Mouse (Mus musculus) thymus, postnatal 36 days (tissue): ENCODE measurements around the gene Prdm15.

Source experiments
- DNase-seq, 2 experiments: peaks; one replicate each; pipeline ENCODE4 v3.0.0; 2022; ENCODE audit warnings: mixed read lengths in 2 of 2

The Prdm15 gene

DNA sequence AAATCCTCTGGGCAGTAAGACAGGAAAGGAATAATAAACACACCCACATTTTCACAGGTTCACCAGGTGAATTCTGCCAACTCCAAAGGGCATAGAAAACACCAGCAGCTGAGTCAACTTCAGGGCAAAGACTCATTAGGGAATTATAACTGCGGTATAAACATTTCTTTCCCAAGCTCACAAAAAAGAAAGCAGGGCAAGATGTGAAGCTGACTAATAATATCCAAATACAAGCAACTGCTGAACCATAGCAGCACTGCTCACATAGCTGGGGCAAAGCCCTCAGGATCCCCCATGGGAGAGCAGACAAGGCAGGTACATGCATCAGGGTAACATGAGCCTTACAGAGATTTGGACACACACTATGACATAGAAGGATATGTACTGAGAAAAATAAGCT is 34.2 kb downstream of the Prdm15 start:
- DNase-seq = no peak

DNA sequence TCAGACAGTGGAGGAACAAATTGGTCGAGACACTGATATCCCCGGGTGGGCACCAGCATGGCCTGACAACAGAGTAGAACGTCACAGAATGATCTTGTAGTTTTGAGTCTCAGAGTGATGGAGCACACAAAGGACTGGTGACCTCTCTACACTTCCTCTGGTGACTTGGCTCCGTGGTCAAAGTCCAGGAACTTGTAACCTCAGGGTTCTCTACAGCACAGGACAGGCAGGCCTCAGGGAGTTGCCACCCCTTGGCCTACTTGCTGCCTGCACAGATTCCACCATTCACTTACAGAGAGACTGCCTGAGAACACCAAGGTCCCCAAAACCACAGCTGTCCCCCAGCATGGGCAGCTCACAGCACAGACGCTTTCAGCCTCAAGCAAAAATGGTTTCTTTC is 36.4 kb downstream of the Prdm15 start:
- DNase-seq = no peak

DNA sequence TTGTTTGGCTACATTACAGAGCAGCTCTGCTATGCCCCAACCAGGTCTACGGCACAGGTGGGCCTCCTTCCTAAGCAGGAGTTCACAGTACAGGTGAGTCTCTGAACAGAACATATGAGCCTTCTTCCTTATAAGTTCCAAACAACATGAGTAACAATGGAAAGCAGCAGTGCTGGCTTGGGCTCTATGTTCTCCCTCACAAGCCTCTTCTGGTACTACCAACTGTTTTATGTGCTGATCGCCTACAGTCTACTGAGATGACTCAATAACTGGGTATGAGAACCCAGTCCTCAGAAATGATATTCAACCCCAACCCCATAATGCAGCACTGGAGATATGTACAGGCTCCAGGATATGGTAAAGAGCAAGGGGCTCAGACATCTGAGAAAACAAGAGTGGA is 37.6 kb downstream of the Prdm15 start:
- no peak for DNase-seq

DNA sequence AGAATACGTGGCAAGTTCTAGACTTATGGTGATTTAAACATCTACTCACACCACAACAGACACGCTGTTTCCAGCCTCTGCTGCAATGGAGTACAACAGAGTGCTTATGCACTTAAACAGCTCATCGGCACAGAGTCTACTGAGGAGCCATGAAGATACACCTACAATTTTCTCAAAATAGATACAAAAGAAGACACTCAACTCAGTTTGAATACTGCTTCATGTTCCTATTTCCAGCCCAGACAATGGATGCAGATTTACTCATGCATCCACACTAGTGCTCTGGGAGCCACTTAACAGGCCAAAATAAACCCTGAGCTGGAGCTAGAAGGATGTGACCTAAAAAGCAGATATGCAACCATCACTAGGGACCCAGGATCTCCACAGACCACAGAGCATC is 42.8 kb downstream of the Prdm15 start:
- no peak for DNase-seq

DNA sequence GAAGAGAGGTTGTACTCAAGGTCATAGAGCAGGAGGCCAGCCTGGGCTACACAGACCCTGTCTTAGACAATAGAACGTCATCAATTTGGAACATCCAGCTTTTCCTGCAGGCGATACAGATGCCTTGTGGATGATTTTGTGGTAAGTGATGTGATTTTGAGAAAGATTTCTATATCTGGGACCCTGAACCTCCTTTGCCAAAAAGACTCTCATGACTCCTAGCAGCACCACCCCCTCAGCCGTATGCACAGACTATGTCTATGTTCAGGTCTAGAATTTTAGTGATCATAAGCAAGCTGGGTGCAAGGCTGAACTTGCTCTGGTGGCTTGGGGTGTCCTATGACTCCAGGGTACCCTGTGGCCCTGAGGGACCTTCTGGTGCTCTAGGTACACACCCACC is 46.0 kb downstream of the Prdm15 start:
- DNase-seq = no peak

DNA sequence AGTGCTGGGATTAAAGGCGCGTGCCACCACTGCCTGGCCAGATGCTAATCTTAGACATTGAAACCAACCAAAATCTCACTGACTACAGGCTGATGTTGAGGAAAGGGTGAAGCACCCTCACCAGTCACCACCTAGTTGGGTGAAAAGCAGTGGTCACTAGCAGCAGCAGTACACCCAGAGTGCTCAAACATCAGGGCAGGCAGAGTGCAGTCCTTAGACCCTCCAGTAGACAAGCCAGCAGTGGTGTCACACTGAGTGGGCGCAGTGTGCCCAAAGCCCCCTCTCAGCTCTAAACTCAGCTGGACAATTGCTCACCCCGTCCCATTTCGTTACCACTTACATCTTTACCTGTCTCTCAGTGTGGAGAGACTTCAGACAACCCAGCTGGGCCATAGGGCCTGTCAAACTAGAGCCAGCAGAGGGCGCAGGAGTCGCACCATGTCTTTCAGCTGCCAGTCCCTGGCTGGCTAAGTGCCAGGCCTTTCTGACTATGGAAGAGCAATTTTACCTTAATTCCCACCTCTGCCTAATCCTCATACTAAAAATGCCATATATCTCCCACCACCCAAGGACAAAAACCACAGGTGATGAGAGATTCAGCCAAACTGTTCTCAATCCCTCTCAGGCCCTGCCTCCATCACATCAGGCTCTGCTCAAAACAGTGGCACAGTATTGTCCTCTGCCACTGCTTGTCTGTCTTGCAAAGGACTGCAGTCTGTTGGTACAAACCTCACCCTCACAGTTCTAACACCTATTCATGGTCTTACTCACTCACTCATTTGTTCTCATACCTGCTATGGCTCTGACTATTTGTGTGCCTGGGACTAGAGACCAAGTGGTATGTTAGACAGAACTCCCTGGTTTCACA is 46.7 kb downstream of the Prdm15 start:
- peak; percentile 52 to 57 for DNase-seq

DNA sequence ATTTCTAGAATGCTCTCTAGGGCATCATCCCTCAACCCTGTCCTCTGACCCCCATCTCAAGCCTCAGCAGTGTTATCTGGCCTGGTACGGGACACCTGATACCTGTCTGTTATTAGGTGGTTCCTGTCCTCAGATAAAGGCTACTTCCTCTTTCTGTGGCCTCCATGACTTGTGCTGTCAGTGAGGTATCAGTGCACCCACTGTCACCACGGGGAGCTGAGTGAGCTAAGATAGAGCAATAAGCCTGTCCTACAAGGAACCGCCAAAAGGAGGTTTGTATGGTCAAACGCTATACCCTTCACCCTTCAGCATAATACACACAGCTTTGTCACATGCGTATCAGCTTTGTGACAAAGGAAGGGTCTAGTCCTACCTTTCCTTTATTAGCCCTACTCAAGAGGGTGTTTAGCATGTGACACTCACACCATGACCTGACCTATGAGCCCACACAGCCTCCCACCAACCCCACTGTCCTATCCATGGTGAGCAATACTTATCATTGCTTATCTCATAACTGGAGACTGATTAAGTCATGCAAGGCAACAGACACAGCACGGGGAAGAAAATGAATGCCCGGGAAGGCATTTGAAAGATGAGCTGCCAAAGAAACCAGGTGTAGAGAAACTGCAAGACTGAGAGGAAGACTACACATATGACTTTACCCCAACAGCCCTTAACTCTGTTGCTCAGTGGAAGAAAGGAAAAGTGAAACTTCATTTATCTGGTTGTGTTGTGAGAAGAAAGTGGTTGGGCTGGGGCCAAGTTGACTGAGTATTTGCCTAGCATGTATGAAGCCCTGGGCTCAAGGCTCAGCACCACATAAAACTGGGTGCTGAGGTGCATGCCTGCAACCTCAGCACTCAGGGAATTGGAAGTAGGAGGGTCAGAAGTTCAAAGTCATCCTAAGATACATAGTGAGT is 53.4 kb downstream of the Prdm15 start:
- DNase-seq = no peak

DNA sequence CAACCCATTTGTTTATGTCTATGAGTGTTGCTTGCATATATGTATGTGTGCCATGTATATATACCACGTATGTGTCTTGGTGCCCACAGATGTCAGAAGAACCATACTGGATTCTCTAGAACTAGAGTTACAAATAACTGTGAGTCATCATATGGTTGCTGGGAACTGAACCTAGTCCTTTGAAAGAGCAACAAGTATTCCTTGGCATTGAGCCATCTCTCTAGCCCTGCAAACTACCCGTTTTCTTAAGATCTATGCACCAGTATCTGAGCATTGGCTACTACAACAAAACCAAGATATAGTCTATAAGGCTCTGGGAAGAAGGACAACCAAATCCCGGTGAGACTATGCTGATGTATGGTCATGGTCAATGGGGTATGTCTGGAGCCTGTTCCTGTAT is 54.4 kb downstream of the Prdm15 start:
- DNase-seq = no peak

DNA sequence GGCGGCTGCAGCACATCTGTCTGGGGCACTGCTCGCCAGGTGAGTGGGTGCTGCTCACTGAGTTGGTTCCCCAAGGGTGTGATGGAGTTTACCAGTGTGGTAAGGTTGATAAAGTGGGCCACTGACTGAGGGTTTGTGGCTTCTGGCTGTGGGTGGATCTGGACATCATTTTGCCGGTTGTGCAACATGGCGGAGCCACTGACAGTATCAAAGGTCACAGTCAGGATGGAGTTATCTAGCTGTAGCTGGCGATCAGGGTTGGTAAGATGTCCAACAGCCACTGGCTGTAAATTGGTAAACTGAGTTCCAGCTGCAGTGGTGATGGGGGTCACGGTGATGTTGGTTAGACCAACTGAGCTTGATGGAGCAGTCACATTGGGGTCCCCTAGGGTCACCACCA is 57.4 kb downstream of the Prdm15 start:
- DNase-seq = no peak

DNA sequence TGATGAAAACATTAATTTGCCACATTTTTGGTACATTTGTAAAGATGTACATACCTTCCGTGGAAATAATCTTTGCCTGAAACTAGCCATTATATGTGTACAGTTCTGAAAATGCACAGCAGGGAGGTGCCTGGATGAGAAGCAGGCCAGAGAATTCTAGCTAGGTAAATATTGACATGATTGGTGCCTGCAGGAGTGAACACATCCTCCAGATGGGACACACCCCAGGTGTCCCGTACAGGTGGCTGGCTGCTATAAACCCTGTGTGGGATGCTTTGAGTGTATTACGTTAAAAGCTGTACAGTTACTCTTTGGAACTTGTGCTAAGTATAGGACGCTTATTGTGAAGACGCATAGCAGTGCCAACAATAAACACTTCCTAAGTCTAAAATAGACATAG is 68.6 kb downstream of the Prdm15 start:
- no peak for DNase-seq

DNA sequence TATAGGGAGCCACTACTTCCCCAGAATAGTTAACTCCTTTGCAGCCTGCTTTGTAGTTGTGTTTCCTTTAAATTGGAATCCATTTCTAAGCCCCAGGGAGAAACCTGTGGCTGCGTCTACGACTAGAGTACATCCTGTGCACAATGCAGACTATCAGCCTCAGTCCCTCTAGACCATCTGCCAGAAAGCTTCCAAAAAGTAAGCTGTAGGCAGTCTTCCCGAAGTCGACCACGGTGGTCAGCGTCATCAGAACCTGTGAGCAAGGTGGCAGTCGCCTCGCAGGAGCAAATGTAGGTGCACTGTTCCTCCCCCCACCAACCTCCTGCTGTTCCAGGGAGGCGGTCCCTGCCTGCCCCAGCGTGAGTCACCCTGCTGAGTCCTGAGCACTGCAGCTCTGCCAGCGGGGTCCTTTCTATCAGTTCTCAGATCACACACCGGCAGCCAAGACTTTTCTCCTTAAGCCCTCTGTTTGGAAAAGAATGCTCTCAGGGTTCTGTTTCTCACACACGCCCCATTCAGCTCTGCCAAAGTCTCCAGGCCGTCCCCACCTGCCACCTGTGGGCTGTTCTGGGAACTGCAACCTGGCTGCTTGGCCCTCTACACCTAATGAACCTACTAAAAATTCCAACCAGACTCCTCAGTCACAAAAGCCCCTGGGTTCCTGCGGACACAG is 73.2 kb downstream of the Prdm15 start:
- peak; percentile 54 to 66 for DNase-seq

DNA sequence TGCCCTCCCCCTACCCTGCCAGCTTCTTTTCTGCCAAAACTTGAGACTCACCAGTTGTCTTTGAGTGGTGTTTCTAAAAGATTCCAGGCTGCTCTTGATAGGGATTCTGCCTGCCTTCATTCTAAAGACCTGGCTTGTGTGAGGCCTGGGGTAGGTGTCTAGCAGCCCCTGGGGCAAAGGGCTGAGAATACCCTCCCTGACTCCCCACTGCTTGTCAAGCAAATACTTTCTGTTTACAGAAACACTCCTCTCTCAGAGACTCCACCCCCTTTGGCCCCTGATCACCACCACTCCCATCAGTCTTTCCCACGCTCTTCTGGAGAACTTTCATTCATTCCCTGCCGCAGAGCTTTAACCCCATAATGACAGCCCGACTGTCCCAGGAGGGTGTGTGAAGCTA is 85.1 kb downstream of the Prdm15 start:
- DNase-seq = no peak

DNA sequence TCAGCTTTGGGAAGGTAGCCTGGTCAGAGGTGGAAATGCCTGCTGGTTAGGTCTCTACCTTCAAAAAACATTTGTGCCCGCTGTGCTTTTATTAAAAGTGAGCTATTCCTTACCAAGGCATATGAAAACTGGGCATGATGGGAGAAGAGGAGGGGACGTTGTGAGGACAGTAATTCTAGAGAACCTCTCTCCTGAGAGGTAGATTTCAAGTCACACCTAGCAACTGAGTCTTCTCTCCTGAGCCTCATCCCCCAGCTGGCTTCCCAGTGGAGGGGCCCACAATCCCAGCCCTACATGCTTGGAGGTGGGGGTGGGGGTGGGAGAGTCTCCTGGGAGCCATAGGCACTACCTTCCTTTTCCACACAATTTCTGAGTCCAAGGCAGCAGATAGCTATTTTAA is 87.0 kb downstream of the Prdm15 start:
- no peak for DNase-seq

DNA sequence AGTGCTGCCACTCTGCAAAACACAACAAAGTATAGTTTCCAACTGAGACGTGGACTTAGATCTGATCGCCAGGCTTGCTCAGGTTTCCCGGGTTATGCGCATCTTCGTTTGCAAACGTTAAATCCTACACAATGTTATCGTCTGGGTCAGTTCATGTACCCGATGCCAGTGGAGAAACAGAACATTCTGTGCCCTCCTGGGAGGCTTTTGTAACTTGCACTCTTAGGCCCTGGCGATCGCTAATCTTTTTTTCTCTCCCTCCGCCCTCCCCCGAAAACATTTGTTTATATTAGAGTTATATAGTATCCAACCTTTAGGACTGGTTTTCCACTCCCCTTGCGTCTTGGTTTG is 87.7 kb downstream of the Prdm15 start:
- no peak for DNase-seq

DNA sequence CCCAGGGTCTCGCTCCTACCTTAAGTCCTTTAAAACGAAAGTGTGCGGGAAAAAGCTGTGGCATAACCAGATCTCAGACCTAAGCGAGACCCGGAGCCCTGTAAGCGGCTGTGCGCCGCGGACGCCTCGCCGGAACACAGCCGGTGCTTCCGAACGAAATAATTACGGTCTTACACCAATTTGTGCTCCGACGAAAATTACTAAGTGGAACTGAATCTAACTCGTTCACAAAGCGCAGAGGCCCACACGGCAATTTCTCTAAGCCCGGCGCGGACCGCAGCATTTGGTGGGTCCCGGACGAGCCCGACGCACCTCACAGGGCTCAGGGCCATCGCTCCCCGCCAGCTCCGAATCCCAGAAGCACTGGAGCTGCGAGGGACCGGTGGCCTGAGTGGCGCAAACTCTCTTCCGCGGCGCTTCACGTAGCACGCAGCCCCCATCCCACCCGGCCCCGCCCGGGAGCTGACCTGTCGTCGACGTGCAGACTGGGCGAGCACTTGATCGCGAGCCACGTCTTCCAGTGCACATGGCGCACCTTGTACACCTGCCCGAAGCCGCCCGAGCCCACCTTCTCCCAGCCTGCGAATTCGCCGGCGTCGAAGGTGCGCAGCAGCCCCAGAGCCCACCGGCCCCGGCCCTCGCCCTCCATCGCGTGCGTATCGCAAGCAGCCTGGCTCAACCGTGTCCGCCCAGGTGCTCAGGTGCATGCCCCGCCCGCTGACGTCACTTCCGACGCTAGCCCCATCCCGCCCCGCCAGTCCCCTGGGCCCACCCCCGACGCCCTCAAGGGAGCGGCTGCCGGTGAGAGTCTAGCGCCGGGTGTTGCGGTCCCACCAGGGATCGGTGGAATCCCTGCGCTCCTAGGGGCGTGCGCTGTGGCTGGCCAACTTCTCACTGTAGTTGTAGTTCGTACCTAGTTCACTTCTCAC is 88.3 kb downstream of the Prdm15 start, which contains the start of gene Ripk4:
Ripk4 (minus strand) TSS at position 727 of the 929 bp plus-strand sequence.
- DNase-seq = peak; percentile 24 to 45

DNA sequence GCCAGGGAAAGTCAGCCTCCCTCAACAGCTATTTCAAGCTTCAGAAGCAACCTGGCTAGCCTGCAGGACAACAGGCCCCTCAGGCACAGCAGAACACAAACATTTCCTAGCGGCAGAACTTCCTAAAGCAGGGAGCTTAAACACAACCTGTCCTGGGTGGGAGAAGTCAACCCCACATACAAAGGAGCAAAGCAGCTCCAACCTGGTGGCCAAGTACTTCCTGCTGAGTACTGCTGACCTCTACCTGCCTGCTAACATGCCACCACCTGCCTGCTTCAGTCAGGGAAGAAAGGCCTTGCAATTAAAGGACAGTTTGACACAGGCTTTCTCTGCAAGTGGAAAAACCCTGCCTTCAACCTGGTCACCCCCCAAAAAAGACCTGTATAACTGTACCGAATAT is 89.9 kb downstream of the Prdm15 start:
- DNase-seq = no peak

DNA sequence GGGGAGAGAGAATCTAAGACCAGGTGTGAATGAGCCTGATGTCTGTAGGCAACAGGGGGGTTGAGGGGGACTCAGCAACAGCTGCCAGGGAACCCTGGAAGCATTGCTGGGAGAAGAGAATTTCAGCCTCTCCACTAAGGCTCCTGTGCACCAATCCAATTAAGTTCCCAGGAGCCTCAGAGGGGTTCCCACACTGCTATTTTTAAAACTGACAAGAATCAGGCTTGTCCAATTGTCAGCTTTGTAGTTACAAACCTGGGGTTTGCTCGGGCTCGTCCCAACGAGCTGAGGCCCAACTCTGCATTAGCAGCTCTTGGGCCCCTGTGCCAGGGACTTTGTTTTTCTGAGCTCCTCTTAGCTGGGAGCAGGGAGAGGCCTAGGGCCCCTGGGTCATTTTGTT is 92.0 kb downstream of the Prdm15 start:
- DNase-seq = no peak

DNA sequence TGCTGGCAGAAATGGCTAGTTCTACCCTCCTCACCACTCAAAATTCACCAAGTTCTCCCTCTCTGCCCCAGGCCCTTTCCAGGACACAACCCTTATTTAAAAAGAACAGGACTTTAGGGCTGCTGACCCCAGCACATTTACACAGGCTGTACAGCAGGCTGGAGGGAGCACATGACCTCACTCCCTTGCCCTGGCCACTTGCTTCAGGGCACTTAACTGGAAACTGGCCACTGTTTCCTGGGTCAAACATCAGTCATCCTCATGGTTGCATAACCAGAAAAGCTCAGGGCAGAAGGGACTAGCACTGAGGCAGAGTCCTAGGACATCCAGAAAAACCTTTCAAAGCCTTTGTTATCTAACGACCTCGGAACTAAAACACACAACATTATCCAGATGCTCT is 93.4 kb downstream of the Prdm15 start:
- no peak for DNase-seq

DNA sequence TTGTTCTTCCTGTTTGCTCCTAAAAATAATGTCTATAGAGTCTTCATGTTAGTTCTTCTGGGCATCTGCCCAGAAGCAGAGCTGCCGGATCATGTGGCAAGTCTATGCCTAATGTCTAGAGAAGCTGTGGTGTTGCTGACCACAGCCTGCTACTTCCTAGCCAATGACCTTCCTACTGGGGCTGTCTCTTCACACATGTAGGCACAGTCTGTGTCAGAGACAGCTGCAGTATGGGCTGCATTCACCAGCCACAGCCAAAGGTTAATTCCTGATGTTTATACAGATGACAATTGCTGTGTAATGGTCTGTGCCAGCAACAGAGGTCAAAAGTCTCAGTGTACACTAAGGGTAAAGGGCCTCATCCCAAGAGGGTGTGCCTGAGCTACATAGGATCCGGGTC is 95.2 kb downstream of the Prdm15 start:
- DNase-seq = no peak

DNA sequence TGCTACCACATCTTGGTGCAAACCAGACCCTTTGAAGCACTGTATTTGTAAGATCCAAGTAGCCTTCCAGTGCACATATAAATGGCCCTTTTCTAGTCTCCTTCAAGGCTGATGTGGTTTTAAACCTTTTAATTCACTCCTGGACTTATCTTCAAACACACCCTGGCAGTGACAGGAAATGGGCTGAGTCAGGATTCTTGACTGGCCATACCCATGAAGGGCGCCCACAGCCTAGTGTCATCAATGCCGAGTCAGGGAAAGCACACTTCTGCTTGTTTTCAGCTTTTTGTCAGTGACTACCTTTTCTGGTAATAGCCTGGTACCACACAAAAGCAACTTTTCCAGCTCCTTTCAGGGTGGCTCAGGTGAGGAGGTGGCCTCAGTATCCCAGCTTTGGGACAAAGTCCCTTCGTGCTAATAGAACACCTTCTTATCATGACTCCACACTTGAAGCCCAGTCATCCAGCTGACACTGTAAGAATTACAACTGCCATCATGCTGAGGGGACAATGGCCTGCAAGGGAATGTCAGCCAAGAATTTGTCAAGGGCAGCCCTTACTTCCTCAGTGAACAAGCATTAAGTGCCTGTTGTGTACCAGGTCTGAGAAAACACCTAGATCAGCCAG is 99.2 kb downstream of the Prdm15 start:
- DNase-seq = no peak

DNA sequence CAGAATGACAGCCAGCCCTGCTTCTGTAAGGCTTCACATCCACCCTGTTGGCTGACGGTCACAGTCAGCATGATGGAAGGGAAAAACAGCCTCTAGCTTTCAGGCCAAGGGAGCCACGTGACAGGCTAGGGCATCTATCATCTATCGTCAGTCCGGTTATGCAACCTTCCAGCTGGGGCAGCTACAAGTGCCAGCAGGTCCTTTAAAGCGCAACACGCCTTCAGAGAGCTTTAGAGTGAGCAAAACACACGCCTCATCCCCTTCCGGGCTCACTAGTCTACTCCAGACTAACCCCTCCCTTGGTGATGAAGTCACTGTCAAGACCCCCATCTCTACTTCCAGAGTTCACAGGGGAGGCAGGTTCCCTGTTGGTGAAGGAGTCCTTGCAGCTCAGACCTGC is 99.8 kb downstream of the Prdm15 start:
- DNase-seq = no peak

DNA sequence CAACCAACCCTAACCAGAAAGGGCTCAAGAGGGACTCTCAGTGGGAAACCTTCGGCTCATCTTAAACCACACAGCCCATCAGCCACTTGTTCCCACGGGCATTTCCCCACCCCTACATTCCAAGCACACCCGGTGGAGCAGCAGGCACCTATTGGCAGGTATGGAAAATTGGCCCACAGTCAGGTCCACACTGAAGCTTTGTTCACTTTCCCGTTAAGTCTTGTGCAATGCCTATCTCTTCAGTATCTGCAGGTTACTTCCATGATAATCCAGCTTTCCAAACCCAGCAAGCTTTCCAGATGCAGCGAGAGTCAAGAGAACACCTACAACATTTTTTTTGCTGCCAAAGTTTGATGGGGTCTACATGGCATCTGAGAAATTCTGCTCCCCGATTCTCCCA is 103.2 kb downstream of the Prdm15 start:
- DNase-seq = no peak
